Mouse (Mus musculus): ENCODE results near the gene Slc25a39. TPM values are rescaled to one million over a fixed set of nuclear protein-coding genes. Genes with fewer than 3 reads are reported as not detected.

Slc25a39 gene
- total and polyA plus RNA-seq, 3 experiments = 108 to 226 (median 199) TPM

- peak; percentile 87 for TF ChIP-seq TCF12 (IDR thresholded peaks at IDR 0.05; ENCODE audit: low read depth, low read length)
- TF ChIP-seq E2F4 (IDR thresholded peaks at IDR 0.05; ENCODE audit: insufficient replicate concordance, low read depth, low read length) = no peak
- TF ChIP-seq POLR2AphosphoS2 (IDR thresholded peaks at IDR 0.05; ENCODE audit: low read depth, low read length) = no peak
- TF ChIP-seq MXI1 (IDR thresholded peaks at IDR 0.05; ENCODE audit: low read depth, low read length) = no peak; the same call in 1 of the 2 replicates
- 0 out of 2 replicates have a peak, but pooled peaks have one; percentile 48 for TF ChIP-seq SIN3A (IDR thresholded peaks at IDR 0.05; ENCODE audit: low read length)
- TF ChIP-seq CHD2 (IDR thresholded peaks at IDR 0.05; ENCODE audit: low read length) = no peak
- TF ChIP-seq JUN (IDR thresholded peaks at IDR 0.05; ENCODE audit: insufficient read depth, low read depth, low read length) = no peak
- TF ChIP-seq USF1 (IDR thresholded peaks at IDR 0.05; ENCODE audit: low read depth, low read length) = no peak
- no peak for TF ChIP-seq ZMIZ1 (IDR thresholded peaks at IDR 0.05; ENCODE audit: low read depth, low read length)
- no peak for TF ChIP-seq PAX5 (IDR thresholded peaks at IDR 0.05; ENCODE audit: low read length)
- TF ChIP-seq MAFK (IDR thresholded peaks at IDR 0.05; ENCODE audit: insufficient replicate concordance, low read length) = peak; percentile 67; the same call in 1 of the 2 replicates
- 0 out of 2 replicates have a peak, but pooled peaks have one; percentile 48 for TF ChIP-seq UBTF (IDR thresholded peaks at IDR 0.05; ENCODE audit: low read depth, low read length)
- no peak for TF ChIP-seq RCOR1 (conservative IDR thresholded peaks at IDR 0.05; ENCODE audit: low read depth, low read length)
- TF ChIP-seq ZNF384 (IDR thresholded peaks at IDR 0.05; ENCODE audit: low read depth, low read length) = no peak
- TF ChIP-seq MYC (IDR thresholded peaks at IDR 0.05; ENCODE audit: low read depth, low read length) = no peak
- 0 out of 2 replicates have a peak, but pooled peaks have one; percentile 13 for TF ChIP-seq EP300 (IDR thresholded peaks at IDR 0.05; ENCODE audit: low read length)
These were observed 32.3 kb downstream of the Slc25a39 start (continued) for GRCm38 (mm10) chr11:102375196-102376173.

DNA sequence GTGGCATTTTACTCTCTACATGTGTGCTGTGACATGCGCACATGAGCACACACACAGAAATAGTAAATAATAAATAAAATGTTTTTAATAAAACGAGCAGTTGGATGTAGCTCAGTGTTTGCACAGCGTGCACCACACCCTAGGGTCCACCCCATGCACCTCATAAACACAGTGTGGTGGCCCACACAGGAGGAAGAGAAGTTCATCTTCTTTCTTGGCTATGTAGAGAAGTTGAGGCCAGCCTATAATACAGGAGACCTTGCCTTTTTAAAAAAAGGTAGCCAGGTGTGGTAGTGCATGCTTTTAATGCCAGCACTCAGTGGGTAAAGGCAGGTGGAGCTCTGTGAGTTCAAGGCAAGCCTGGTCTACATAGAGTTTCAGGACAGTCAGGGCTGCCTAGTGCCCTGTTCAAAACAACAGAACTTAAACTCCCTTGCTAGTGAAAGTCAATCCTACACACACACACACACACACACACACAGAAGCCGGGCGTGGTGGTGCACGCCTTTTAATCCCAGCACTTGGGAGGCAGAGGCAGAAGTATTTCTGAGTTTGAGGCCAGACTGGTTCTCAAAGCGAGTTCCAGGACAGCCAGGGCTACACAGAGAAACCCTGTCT, 33.5 kb downstream of the Slc25a39 start:
- Histone ChIP-seq H3K27me3 (replicated peaks) (peaks cover 54% of the 10 kb centered on the region), H3K4me3 (replicated peaks in 1 of 3; ENCODE audit: low read depth in 2 of 3, low read length in 2 of 3, poor library complexity in 1 of 3) (no peak overlapping the region), H3K36me3 (replicated peaks in 1 of 2; ENCODE audit: control insufficient read depth in 1 of 2, insufficient read depth in 1 of 2, low read length in 1 of 2) (no peaks in the 10 kb centered on the region), H3K4me1 (ENCODE audit: control insufficient read depth in 1 of 2, insufficient read depth in 2 of 2) (peaks cover 32 to 64% of the 10 kb centered on the region in 2 experiments), H3K79me2 (replicated peaks; ENCODE audit: control insufficient read depth, extremely low read depth, insufficient read depth, poor library complexity, severe bottlenecking) (no peaks in the 10 kb centered on the region), H3K9me3 (replicated peaks; ENCODE audit: low read length) (peaks cover 18% of the 10 kb centered on the region), H3K9ac (ENCODE audit: insufficient read depth, low read depth) (no peak overlapping the region), H3K4me2 (ENCODE audit: insufficient read depth, low read depth, poor library complexity, severe bottlenecking) (no peak overlapping the region), H3K27ac (ENCODE audit: insufficient read depth, low read depth) (no peak overlapping the region)
- dilution Hi-C loops (cut with MboI; ENCODE audit: extremely low pct_ligation_motif_present, extremely low pct_unique_long_range_greater_than_20kb, low sequenced_read_pairs) (no loop called here), in situ Hi-C loops (cut with MboI; ENCODE audit: low pct_ligation_motif_present, low pct_unique_long_range_greater_than_20kb, low sequenced_read_pairs) (no loop called here)
- no peak for DNase-seq (ENCODE audit: extremely low read depth)
- no peak for TF ChIP-seq UBTF (IDR thresholded peaks at IDR 0.05; ENCODE audit: low read depth, low read length)
- TF ChIP-seq ZNF384 (IDR thresholded peaks at IDR 0.05; ENCODE audit: low read depth, low read length) = no peak
- no peak for TF ChIP-seq TBP (conservative IDR thresholded peaks at IDR 0.05; ENCODE audit: low read depth, low read length)
- no peak for TF ChIP-seq KAT2A (IDR thresholded peaks at IDR 0.05; ENCODE audit: insufficient replicate concordance, low read length)
- TF ChIP-seq JUN (IDR thresholded peaks at IDR 0.05; ENCODE audit: insufficient read depth, low read depth, low read length) = no peak
- no peak for TF ChIP-seq PAX5 (IDR thresholded peaks at IDR 0.05; ENCODE audit: low read length)
- no peak for TF ChIP-seq MAX (IDR thresholded peaks at IDR 0.05; ENCODE audit: low read length)
- TF ChIP-seq TCF12 (IDR thresholded peaks at IDR 0.05; ENCODE audit: low read depth, low read length) = no peak
- TF ChIP-seq USF1 (IDR thresholded peaks at IDR 0.05; ENCODE audit: low read depth, low read length) = no peak
- no peak for TF ChIP-seq POLR2A (IDR thresholded peaks at IDR 0.05; ENCODE audit: low read depth, low read length)
- TF ChIP-seq MEF2A (IDR thresholded peaks at IDR 0.05; ENCODE audit: borderline replicate concordance, low read depth, low read length) = no peak
- TF ChIP-seq IRF4 (IDR thresholded peaks at IDR 0.05; ENCODE audit: low read depth, low read length) = no peak
- TF ChIP-seq NELFE (IDR thresholded peaks at IDR 0.05; ENCODE audit: low read depth, low read length) = no peak

All from CH12.LX (cell line).